Mouse (Mus musculus) cerebral cortex, adult 2 months (tissue): ENCODE data around the gene Dnajb2.

ENCODE experiments used
- WGBS: fragments of 180-500 bp; shearing (Covaris S2); methylation state at CpG from one replicate; pipeline ENCODE4 v1.1.7; 2018; 5-methylcytosine and 5-hydroxymethylcytosine counted together

Gene Dnajb2

DNA sequence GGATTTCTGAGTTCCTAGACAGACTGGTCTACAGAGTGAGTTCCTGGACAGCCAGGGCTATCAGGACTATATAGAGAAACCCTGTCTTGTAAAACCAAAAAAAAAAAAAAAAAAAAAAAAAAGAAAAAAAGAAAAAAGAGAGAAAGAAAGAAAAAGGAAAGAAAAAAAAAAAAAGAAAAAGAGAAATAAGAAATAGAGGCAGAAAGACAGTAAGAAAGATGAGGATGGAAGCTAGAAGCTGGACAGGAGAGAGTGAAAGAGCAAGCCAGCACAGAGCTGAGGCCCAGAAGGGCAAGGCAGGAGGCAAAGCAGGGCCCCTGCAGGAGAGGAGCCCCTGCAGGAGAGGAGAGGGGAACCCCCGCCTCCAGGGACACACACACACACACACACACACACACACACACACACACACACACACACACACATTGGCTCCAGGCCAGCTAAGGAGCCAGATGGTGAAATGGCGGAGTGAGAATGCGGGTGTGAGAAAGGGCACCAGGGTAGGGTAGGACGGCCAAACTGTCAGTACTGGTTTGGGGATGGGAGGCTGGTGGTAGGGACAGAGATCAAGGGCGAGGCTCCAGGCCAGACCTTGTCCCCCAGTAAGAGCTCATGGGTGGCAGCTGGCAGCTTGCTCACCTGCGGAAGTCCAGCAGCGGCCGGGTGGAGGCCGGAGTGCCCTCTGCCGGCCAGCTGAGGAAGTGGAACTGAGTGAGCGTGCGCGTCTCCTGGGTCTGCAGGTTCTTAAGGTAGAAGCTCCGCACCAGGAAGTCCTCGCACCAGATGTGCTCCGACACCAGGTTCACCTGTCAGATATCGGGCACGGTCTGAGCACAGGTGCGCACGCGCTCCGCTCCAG, 15.1 kb downstream of the Dnajb2 start:
- WGBS: 10% methylated on average over 21 of the region's 22 CpGs

DNA sequence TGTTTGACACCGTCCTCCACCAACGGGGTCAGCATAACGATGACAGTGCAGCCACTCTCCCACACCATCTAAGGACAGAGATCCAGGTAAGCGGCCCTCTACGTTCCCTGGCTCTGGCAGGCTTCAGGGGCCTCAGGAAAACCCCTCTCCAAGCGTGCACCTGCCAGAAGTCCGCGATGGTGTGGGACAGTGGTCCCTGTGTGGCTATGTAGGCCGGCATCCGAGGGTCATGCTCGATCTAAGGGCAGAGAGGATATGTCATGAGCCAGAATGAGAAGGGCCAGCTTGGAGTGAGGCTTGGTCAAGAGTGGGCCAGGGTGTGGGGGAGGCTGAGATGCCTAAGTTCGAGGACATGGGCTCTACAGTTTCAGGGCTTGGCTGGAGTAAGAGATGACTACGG, 16.1 kb downstream of the Dnajb2 start:
- WGBS: 75% methylated on average over 13 of the region's 13 CpGs

DNA sequence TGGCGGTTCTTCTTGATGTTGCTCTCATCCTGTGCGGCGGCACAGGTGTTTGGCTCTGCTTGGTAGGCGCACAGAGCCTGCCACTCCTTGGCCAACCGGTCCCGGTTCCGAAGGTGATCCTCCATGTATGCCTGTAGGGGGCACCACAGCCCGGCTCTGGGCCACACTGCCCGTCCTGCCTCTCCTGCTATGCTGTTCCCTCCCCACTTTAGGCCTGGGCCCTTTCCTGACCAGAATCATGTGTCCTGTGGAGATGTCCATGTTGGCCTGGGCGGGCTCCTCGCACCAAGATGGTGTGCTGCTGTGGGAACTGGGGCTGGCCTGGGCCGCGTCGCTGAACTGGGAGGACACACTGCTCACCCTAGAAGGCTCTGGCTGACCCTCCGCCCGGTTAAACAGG, 16.8 kb downstream of the Dnajb2 start:
- WGBS: 70% methylated on average over 16 of the region's 16 CpGs

DNA sequence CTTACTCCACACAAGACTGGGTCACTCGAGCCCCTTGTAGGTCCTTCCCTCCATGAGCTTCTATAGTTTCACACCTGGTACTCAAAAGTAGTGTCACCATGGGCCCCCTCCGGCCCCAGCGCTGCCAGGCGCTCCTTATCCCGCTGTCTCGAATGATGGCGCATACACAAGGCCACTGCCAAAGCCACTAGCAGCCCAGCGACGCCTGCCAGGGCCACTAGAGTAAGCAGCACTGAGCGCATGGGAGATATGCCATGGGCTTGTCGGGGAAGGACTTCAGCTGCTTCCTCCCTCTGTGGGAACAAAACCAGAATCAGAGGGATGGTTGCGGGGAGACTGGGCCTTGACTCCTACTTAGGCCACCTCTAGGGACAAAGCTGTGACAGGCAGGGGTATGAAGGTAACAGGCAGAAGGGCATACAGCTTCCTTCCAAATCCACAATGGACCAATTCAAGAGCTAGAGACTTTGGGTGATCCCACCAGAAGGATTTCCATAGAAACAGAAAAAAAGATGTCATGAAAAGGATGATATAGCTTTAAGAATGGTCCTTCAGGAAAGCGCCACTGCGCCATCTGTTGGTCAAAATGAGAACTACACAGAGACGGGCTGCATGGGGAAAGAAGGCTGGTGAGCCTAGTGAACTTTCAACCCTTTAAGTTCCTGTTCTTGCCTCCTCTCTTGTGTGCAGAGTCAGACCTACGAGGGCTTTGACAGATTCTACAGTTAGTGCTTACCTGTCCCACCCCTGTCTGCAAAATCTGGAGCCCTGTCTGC, 17.8 kb downstream of the Dnajb2 start:
- 52% methylated on average over 16 of the region's 16 CpGs for WGBS

DNA sequence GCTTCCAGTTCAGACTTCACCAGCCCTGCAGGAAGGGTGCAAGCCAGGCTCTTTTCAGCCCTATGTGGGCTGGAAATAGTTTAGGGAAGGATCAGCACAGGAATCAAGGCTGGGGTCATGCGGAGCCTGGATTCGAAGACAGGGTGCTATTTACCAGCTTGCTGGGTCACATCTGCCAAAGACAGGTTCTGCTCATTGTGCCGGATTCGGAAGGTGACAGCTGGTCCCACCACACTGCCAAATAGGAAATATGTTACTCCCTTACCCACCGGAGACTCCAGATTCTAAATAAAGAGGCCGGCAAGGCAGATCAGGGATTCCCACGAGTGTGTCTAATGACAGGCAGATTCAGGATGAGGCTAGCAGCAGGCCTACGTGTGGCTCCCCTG, 18.4 kb downstream of the Dnajb2 start:
- 30% methylated on average over 8 of the region's 8 CpGs for whole genome bisulfite sequencing

DNA sequence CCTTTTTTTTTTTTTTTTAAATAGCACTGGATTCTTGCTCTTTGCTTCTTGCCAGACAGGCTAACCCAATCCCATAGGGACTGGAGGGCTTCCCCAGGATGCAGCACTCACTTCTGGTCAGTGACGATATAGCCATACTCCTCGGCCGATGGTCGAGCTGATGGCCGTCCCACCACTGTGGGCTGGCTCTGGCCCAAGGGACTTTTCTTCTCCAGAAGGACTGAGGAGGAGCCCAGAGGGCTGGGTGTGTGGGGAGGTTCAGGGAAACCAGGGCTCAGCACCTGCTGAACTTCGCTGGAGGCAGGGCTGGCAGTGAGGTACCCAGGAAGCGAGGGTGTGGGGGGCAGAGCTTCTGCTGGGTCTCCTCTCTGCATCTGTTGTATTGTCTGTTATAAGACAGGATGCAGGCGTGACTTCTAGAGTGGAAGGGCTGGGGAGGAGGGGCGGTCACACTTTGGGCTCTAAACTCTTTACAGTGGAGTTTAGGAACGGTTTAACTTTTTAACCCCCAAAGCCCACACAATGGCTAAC, 19.4 kb downstream of the Dnajb2 start:
- WGBS: 54% methylated on average over 10 of the region's 10 CpGs

DNA sequence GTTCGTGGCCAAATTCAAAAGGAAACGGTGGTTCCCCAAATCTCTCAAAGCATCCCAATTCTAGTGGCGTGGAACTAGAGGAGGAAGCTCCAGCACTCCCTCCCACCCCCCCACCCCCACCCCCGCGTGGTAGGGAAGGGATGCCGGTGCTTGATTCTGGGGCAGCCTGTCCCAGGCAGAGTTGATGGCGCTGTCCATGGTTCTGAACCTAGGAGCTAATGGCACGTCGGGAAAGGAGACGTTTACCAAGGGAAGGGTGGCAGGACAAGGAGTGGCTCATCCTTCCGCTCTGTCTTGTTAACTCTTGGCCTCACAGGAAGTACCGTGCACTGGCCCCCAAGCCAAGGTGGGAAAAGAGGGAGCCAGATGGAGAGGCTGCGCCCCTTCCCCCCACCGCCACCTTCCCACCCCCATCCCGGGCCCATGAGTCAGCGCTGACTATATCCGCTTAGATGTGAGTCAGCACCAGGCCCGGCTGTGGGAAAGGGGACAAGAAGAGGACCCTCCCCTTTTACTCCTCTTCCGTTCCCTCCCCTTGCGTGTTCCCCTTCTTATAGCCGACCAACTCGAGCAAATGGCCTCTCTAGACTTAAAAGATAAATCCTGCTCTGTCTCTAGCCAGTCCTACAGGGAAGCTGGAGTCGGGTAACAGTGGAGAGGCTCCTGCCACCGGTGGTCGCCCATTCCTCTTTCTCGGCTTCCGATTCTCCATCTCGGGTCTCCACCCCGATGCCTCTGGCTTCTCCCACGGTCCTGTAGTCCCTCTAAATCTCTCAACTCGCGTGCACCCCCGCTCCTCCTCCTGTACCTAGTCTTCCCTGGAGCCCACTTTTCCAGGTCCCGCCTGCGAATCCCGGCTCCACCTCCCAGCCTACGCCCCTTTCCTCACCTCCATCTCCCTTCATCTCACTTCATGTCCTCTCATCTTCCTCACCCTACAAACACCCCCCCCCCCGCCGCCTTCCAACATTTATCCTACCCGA, 27.1 kb downstream of the Dnajb2 start:
- WGBS: 2% methylated on average over 40 of the region's 40 CpGs

DNA sequence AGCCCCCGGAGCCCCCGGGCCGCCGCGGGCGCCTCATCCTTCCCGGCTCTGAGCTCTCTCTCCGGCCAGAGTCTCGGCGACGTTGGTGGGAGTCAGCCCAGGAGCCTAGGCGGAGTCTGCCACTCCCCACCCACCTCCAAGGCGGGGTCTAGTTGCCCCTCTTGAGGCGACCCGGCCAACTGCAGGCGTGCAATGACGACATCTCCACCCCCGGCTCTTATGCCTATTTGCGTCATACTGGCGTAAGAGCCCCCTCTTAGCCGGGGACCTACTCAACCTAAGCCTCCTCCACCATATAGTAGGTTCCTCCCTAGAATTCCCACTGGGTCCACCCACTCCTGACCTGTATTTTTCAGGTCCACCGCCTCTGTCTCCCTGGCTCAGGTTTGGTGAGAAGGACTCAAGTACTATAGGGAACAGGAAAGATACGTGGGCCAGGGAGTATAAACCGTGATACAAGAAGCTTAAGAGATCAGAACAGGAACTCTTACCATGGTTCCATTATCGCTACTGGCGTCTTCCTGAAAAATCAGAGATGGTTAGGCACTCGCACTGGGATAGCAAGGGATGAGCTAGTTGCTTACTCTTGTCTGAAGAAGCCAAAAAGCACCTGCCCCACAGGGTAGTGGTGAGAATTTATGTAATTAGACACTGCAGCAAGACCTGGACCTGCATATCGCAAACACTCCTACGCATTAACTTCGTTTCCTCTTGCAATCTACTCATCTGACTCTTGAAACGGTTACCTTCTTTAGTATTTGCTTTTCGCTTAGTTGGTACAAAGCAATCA, 28.1 kb downstream of the Dnajb2 start, which contains the start of gene Ptprn:
Gene Ptprn (minus strand): TSS at position 412 of the 790 bp plus-strand sequence.
- WGBS: 10% methylated on average over 32 of the region's 32 CpGs

DNA sequence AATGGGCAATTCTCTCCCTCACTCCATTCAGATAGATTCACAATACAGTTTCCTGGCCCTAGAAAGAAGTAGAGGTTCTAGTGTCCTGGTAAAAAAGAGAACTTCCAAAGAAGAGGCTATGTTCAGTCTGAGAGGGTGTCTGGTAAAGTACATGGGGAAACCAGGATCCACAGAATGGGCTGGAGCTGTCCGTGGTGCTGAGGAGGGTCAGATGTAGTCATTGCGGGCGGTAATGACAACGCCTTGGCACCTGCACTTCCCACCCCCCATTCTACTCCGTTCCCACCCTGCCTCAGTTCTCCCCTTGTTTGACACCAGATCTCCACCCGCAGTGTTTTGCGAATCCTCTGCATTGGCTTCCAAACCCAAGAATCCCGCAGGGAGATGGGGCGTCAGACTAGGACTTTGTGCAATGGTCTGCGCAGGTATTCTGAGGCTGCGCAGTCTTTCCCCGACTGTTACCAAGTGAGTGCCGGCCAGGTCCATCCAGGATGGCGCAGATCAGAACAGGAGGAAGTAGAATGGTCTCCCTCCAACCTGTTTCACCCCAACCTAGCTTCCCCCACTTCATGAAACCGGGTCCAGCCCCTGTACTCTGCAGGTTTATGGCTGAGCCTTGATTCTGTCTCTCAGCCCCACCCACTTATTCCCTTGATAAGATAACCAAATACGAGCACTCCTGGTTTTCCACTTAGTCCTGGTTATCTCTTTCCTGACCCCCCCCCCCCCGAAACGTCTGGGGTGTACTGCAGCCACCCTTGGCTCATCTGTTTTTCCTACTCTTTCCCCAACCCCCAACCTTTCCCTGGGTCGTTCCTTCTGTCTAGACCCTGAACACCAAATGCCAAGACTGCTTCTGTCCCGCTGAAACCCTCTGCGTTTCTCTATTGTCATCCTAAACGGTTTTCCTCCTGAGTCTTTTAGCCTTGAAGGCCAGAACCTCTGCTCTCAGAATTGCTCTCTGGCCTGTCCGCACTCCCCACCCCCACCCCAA, 41.3 kb downstream of the Dnajb2 start:
- WGBS: 5% methylated on average over 23 of the region's 23 CpGs

DNA sequence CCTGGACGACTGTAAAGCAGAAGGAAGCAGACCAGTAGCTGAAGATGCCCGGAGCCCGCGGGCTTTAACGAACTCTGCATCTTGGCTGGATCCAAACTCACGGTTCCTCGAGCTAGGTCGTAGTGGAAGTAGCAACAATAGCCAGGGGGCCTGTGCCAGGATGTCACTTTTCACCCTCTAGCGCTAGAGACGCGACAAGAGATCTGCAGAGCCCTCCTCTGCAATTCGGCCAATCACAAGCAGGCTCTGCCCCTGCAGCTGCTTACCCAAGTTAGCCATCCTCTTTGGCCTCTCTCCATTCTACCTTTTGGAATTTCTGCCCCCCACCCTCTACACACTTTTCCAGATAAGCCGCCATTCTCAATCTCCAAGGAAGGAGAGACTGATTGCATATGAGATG, 42.0 kb downstream of the Dnajb2 start, which contains the start of gene Resp18:
Gene Resp18 (minus strand): TSS at position 188 of the 400 bp plus-strand sequence.
- 7% methylated on average over 13 of the region's 13 CpGs for WGBS

DNA sequence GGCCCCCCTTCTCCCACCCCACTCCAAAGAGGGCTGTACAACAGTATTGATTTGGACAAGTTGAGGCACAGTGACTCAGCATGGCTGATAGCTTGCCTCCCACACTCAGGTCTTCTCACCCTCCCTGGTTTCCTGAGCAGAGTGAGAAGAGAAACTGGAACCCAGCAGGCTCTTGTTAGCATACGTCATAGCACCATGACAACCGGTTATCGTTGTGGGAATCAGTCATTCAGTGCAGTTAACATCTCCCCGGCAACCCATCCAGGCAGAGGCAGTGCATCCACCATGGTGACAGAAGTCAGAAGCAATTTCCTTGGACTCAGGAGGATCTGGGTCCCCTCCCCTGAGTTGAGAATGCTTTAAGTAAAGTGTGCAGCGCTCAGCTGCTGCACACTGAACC, 46.8 kb downstream of the Dnajb2 start:
- 49% methylated on average over 5 of the region's 5 CpGs for WGBS

DNA sequence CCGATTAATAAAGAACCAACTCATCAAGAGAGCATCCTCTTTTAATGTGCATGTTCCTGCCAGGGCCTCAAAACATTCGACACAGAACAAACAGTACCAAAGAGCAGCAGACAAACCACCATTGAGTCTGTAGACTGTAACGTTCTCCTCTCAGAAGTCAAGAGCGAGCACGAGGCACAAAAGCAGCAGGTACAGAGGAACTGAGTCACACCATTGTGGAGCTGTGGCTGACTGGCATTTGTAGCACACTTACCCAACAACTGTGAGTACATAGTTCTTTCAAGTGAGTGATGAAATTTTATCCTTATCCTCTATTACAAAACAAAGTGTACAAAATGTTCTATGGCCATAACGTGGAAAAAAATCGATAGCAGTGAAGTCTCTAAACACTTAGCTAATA, 48.7 kb downstream of the Dnajb2 start:
- WGBS: 81% methylated on average over 7 of the region's 7 CpGs

DNA sequence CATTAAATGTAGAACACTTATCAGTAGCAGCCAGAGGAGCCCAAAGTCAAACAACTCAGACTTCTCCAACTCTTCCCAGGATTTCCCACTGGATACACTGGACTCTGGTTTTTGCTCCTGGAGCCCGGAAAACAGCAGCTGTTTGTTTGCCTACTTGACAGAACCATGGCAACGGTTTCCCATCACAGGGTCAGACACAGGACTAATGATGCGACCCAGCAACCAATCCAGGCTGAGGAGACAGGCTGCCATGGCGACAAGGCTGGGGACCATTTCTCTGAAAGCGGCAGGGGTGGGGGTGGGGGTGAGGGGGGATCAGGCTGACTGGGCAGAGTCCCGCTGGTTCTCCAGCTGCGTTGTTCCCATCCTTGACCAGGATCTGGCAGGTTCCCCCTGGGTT, 53.2 kb downstream of the Dnajb2 start:
- WGBS: 10% methylated on average over 7 of the region's 7 CpGs

DNA sequence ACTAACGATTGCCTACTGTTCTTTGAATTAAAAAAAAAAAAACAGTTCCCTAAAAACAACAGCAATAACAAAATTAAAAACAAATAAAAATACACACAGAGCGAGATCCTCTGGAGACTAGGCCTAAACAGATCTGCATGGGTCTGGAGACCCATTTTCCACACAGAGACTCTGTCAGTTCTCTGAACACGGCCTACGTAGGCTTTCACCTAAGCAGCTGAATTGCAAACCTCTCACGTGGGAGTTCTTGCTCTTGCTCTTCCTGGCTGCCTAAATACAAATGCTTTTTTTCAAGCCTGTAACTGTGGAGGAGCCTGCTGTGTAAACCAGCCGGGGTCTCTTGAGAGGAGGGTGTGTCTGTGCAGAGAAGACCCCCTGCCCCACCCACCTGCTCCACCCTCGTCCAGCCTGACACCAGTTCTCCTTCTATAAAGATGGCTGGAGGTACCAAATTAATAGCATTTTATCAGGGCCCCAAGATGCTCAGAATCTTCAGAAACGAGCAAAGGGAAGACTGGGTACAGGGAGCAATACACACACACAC, 53.8 kb downstream of the Dnajb2 start:
- 23% methylated on average over 8 of the region's 8 CpGs for WGBS

DNA sequence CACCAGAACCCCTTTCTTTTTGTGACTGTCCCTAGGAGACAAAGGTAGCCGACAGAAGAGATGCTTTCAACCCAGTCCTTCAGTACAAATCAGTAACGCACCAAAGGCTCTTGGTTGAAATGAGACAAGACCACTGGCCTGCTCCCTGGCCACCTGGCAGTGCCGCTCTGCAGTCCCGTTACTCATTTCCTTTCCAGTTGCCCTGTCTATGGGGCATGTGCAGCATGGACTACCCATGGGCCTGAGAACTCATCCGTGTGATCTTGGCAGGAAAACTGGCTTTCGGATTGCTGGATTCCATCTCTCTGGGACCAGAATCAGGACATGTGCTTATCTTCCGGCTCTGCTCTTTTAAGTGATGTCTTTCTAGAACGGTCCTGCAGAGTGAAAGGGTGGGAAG, 55.1 kb downstream of the Dnajb2 start:
- 83% methylated on average over 8 of the region's 8 CpGs for WGBS

DNA sequence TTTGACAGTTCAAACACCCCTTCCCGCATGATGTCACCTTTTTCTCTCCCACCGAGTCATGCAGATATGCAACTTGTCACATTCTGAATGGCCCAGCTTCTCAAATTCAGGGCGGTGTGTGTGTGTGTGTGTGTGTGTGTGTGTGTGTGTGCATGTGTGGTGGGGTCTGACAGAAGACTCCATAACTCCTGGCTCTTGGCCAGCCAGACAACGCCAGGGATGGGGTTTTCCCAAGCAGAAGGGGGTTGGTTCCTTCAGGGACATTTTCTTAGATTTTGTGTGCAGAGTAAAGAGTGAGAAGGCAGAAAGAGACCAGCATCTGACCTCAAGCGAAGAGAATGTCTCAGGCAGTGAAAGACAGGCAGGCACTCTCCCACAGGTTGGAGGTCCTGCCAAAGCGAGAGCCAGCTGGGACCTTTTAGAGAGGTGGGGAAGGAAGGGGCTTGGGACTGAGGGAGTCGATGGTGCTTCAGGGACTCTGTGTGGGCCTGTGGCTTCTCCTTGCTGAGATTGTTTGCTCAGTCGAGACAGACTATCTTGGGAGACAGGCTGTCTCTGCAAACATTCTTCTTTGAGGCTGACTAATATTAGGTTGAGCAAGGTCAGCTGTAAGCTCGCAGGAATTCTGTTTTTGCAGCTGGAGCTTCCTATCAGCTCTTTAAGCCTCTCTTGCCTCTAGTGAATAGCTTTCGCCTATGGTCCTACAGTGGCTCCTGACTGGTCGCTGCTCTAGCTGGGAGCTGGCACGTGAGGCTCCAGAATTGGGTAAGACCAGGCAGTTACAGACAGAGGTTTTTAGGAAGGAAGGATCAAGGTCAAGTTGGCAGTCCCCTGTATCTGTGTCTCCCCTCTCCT, 56.5 kb downstream of the Dnajb2 start:
- 57% methylated on average over 12 of the region's 12 CpGs for WGBS

DNA sequence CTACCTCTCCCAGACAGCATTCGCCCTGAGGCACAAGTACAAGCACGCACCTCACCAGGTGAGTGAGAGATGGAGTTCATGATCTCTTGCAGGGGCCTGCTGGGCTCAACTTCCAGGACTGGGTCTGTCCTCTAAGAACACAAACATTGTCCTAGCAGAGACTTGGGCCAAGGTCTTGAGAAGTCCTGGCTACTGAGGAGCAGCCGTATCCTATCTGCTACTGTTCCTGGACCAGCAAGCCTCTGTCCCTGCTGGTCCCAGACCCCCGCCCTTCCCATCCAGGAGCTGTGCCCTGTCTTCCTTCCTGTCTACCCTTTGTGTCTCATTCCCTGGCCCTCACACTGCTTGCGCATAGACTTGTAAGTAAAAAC, 57.1 kb downstream of the Dnajb2 start:
- 81% methylated on average over 5 of the region's 5 CpGs for WGBS

DNA sequence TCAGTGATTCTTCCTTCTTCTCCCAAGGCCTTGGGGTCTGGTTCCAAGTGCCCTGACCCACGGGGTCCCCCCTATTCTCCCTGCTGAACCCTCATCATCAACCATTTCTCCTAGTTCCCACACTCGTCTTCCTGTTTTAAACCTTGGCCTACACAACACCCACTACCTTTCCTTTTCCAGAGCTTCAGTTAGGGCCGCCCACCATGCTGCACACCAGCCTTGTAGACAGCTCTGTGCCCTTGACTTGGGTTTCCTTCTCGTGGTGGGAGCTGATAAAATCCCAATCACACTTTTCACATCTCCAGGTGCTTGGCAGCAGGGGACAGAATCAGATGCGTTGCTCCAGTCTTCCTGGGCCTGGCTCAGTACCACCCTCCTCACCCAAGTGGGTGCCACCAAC, 58.1 kb downstream of the Dnajb2 start:
- 50% methylated on average over 5 of the region's 5 CpGs for WGBS
